Mouse (Mus musculus) heart, embryonic 10.5 days (tissue): Measurements from ENCODE around the gene Zfp553. TPM values are rescaled to one million over a fixed set of nuclear protein-coding genes. Genes with fewer than 3 reads are reported as not detected.

Experiments
- DNase-seq: peaks from one replicate; pipeline ENCODE4 v3.0.0-alpha.2; 2017; ENCODE audit warnings: low spot score
- H3K27ac ChIP-seq: fragments of 300-500 bp; sonication (generic); 2 replicates; pipeline ENCODE4 v1.5.1; 2016; ENCODE audit warnings: mild to moderate bottlenecking
- H3K27me3 ChIP-seq: fragments of 300-500 bp; sonication (generic); 2 replicates; pipeline ENCODE4 v1.6.1; 2016; ENCODE audit warnings: mild to moderate bottlenecking; ENCODE audit not compliant: poor library complexity, insufficient read depth, severe bottlenecking
- H3K36me3 ChIP-seq: fragments of 300-500 bp; sonication (generic); 2 replicates; pipeline ENCODE4 v1.6.1; 2016; ENCODE audit warnings: mild to moderate bottlenecking, moderate library complexity
- H3K4me1 ChIP-seq: fragments of 300-500 bp; sonication (generic); 2 replicates; pipeline ENCODE4 v1.6.1; 2016; ENCODE audit warnings: mild to moderate bottlenecking
- H3K4me3 ChIP-seq: fragments of 300-500 bp; sonication (generic); 2 replicates; pipeline ENCODE4 v1.5.1; 2016; ENCODE audit warnings: mild to moderate bottlenecking, moderate library complexity
- H3K9me3 ChIP-seq: fragments of 300-500 bp; sonication (generic); 2 replicates; pipeline ENCODE4 v1.6.1; 2016; ENCODE audit warnings: mild to moderate bottlenecking, moderate library complexity
- WGBS: fragments of 180-500 bp; shearing (Covaris S2); methylation state at CpG from one replicate; pipeline ENCODE4 v1.1.7; 2016; 5-methylcytosine and 5-hydroxymethylcytosine counted together
- polyA plus RNA-seq: library from polyadenylated mRNA; unstranded; fragments of >200 nt; fragmentation: Nextera tagmentation; extraction: Ambion mirVana; gene quantifications from 2 replicates; pipeline ENCODE4 v1.2.1, GENCODE M21; 2016

The Zfp553 gene
- 30.5 and 42.9 TPM in 2 replicates for polyA plus RNA-seq

- Histone ChIP-seq H3K27ac (peak within 1 kb of the TSS; percentile 98), H3K36me3 (peaks cover 59% of the 10 kb centered on the region), H3K27me3 (no peaks in the 10 kb centered on the region), H3K9me3 (no peaks in the 10 kb centered on the region), H3K4me3 (peak within 1 kb of the TSS; percentile 94), H3K4me1 (peaks cover 31% of the 10 kb centered on the region)
- 1% methylated on average over 64 of the region's 64 CpGs for WGBS
- DNase-seq, result peak; percentile 93
Observed at GRCm38 (mm10) chr7:127232622-127233367, at the start of gene Zfp553, which contains the start of gene Sept1. TSS of gene Zfp553 (plus strand) at chr7:127233061. TSS of gene Sept1 (minus strand) at chr7:127233130.

- DNase-seq, result no peak
- no peaks in the 10 kb centered on the region for H3K9me3 ChIP-seq
- H3K36me3 ChIP-seq, result no peaks in the 10 kb centered on the region
- WGBS, result 70% methylated on average over 8 of the region's 8 CpGs
- H3K4me3 ChIP-seq, result no peak overlapping the region
- H3K4me1 ChIP-seq, result peaks cover 3% of the 10 kb centered on the region; the same call in 1 of the 2 replicates
- no peaks in the 10 kb centered on the region for H3K27me3 ChIP-seq
- no peak overlapping the region for H3K27ac ChIP-seq
Observed at GRCm38 (mm10) chr7:127183345-127183744, 49.5 kb upstream of the Zfp553 start.

GRCm38 (mm10) chr7:127183828-127184227 lies 49.0 kb upstream of the Zfp553 start:
- H3K9me3 ChIP-seq, result no peaks in the 10 kb centered on the region
- no peaks in the 10 kb centered on the region for H3K27me3 ChIP-seq
- no peak for DNase-seq
- H3K4me3 ChIP-seq, result no peak overlapping the region
- H3K4me1 ChIP-seq, result peaks cover 7% of the 10 kb centered on the region; the same call in 1 of the 2 replicates
- WGBS, result 72% methylated on average over 6 of the region's 6 CpGs
- H3K36me3 ChIP-seq, result no peaks in the 10 kb centered on the region
- no peak overlapping the region for H3K27ac ChIP-seq

- 50% methylated on average over 1 of the region's 1 CpGs for WGBS
- no peak for DNase-seq
Observed at GRCm38 (mm10) chr7:127184720-127185119, 48.1 kb upstream of the Zfp553 start.

DNA sequence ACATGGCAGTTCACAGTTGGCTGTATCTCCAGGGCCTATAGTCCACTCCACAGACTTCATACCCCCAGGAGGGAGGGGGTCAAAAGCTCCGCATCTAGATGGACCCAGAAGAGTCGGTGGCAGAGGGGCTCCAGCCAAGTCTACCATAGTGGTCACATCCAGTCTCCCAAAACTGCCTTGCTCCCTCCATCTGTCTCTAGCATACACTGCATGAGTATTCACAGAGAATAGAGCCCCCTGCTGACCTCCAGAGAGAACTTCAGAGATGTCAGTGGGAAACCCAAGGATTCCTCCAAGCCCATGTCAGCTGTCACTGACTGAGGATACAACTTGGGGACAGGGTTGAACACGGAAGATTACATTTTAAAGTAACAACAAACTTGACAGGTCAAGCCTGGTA lies 47.3 kb upstream of the Zfp553 start:
- Histone ChIP-seq H3K36me3 (no peaks in the 10 kb centered on the region), H3K4me3 (no peak overlapping the region), H3K4me1 (peaks cover 7% of the 10 kb centered on the region; the same call in 1 of the 2 replicates), H3K9me3 (no peaks in the 10 kb centered on the region), H3K27me3 (no peaks in the 10 kb centered on the region), H3K27ac (no peak overlapping the region)
- 50% methylated on average over 3 of the region's 3 CpGs for WGBS
- DNase-seq, result no peak

More at GRCm38 (mm10) chr7:127184720-127185119, 48.1 kb upstream of the Zfp553 start:
- H3K9me3 ChIP-seq, result no peaks in the 10 kb centered on the region
- H3K4me3 ChIP-seq, result no peak overlapping the region
- H3K4me1 ChIP-seq, result peaks cover 7% of the 10 kb centered on the region; the same call in 1 of the 2 replicates
- H3K27me3 ChIP-seq, result no peaks in the 10 kb centered on the region
- H3K27ac ChIP-seq, result no peak overlapping the region
- no peaks in the 10 kb centered on the region for H3K36me3 ChIP-seq

DNA sequence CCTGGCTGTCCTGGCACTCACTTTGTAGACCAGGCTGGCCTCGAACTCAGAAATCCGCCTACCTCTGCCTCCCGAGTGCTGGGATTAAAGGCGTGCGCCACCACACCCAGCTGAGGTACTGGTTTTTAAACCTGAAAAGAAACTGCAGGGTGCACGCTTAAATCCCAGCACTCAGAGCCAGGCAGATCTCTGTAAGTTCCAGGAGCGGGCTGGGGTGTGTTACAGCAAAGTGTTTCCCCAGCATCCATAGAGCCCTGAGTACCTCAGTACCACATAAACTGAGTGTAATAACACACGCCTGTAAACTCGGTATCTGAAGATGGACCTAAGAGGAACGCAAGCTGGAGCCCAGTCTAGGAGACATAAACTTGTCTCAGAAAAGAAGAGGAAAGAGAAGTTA lies 45.5 kb upstream of the Zfp553 start:
- 62% methylated on average over 10 of the region's 10 CpGs for WGBS
- H3K4me3 ChIP-seq, result no peak overlapping the region

DNA sequence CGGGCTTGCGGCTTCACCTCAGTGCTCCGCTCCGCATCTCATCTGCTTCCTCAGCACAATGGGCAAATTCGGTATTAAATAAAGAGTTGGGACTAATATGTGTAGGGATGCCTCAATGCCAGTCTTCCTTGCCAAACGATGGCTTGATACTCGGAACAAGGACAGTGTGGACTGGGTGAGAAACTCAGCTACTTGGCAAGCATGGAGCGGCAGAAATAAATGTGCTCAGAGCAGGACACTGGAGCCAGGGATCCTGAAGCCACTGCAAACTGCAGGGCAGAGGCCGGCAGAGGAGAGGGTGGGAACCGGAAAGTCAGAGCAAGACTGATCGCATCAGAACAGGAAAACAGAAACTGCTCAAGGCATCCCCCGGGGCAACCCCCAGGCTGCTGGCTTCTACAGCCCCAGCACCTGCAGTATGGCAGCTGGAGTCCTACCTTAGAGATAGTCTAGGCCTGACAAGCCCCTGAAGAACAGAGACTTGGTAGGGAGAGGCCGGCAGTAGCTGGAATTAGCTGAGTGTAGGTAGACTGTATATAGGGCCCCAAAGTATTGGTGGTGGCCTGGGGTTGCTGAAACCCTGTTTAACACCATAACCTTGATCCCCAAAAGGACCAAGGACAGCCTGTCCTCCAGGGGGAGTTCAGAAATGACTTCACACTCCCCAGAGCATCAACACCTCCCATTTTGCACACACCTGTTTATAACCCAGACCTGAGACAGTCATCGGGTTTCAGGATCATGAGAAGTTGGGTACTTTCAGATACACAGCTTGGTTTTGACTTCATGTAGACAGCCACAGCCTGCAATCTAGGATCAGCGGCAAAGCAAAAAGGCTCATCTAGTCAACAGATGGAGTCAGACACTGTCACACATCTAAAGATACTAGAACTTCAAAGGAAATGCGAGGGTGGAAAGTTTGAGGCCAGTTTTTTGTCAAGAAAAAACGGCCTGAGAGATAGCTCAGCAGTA lies 44.3 kb upstream of the Zfp553 start:
- no peaks in the 10 kb centered on the region for H3K9me3 ChIP-seq
- H3K4me3 ChIP-seq, result no peak overlapping the region
- H3K27me3 ChIP-seq, result no peaks in the 10 kb centered on the region
- 72% methylated on average over 17 of the region's 17 CpGs for WGBS
- no peak overlapping the region for H3K27ac ChIP-seq
- peaks cover 26% of the 10 kb centered on the region for H3K36me3 ChIP-seq
- H3K4me1 ChIP-seq, result peaks cover 7% of the 10 kb centered on the region; the same call in 1 of the 2 replicates
- DNase-seq, result no peak

More for the DNA sequence above, 45.5 kb upstream of the Zfp553 start:
- DNase-seq, result no peak
- peaks cover 7% of the 10 kb centered on the region; the same call in 1 of the 2 replicates for H3K4me1 ChIP-seq
- H3K27ac ChIP-seq, result no peak overlapping the region
- H3K27me3 ChIP-seq, result no peaks in the 10 kb centered on the region
- no peaks in the 10 kb centered on the region for H3K9me3 ChIP-seq
- peaks cover 13% of the 10 kb centered on the region for H3K36me3 ChIP-seq

DNA sequence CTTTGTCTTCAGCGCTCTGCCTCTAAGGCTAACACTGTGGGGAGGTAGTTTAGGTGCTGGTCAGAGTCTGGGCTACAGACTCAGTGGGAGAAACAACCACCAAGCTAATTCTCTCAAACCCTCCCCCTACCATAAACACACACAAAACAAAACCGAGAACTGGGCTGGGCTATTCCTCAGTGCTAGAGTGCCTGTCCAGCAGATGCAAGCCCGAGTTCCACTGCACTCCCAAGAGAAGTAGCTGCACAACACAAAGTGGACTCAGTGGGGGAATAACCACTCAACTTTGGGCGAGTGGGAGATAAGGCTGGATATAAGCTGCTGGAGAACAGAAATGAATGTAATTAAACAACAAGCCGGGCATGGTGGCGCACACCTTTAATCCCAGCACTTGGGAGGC lies 42.2 kb upstream of the Zfp553 start:
- peaks cover 37% of the 10 kb centered on the region for H3K36me3 ChIP-seq
- 79% methylated on average over 6 of the region's 6 CpGs for WGBS
- no peak for DNase-seq
- no peaks in the 10 kb centered on the region for H3K27me3 ChIP-seq
- peaks cover 23% of the 10 kb centered on the region for H3K4me1 ChIP-seq
- H3K27ac ChIP-seq, result no peak overlapping the region
- no peak overlapping the region for H3K4me3 ChIP-seq
- H3K9me3 ChIP-seq, result no peaks in the 10 kb centered on the region

DNA sequence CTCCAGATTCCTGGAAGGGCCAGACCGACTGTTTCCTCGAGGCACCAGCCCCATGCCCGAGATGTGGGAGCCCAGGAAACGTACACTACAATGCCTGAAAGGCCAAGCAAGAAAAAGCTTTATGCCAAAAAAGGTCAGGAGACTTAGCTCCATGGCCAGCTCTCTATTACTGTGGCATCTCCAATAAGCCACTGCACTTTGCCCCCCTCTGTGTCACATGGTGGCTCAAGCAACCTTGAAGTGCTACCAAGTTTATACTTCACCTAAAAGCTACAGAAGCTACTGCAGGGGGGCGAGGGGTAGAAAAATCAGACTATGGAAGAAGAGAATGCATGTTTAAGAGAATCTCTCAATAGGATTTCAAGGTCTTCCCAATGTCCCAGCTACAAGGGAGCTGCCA lies 39.9 kb upstream of the Zfp553 start:
- peaks cover 50% of the 10 kb centered on the region for H3K36me3 ChIP-seq
- H3K27me3 ChIP-seq, result no peaks in the 10 kb centered on the region
- 96% methylated on average over 5 of the region's 5 CpGs for WGBS

DNA sequence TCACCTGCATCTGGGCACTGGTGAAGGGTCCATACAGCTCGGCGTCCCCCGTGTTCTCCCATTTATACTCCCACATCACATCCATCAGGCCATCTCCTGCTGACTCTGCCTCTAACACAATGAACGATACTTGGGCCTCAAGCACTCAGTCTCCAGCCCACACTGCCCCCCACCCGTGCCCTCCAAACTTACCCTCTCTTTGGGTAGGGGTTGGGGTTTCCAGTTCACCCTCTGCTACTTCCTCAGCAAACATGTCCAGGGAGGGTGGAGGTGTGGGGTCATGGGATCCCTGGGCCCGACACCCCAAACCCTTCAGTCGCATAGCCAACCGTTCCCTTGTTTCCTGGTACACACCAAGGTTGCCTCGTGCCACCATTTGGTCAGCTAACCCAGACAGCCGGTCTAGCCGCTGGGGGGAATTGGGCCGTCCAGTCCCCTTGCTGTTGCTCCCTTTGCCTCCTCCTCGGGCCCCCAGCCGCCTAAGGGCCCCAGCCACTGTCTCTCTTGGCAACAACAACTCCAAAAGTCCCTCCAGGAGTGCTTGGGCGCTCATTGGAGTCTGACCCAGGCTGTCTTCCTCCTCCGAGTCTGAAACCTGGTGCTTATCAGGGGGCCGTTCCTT lies 38.7 kb upstream of the Zfp553 start:
- H3K4me1 ChIP-seq, result peaks cover 26% of the 10 kb centered on the region
- peaks cover 61% of the 10 kb centered on the region for H3K36me3 ChIP-seq
- WGBS, result 92% methylated on average over 17 of the region's 17 CpGs
- H3K27me3 ChIP-seq, result no peaks in the 10 kb centered on the region
- no peak overlapping the region; the same call in 1 of the 2 replicates for H3K27ac ChIP-seq
- H3K4me3 ChIP-seq, result peak overlapping the region; percentile 87
- no peaks in the 10 kb centered on the region for H3K9me3 ChIP-seq
- no peak for DNase-seq

More for the DNA sequence above, 39.9 kb upstream of the Zfp553 start:
- no peak for DNase-seq
- H3K27ac ChIP-seq, result no peak overlapping the region
- peaks cover 33% of the 10 kb centered on the region for H3K4me1 ChIP-seq
- no peak overlapping the region for H3K4me3 ChIP-seq
- H3K9me3 ChIP-seq, result no peaks in the 10 kb centered on the region

DNA sequence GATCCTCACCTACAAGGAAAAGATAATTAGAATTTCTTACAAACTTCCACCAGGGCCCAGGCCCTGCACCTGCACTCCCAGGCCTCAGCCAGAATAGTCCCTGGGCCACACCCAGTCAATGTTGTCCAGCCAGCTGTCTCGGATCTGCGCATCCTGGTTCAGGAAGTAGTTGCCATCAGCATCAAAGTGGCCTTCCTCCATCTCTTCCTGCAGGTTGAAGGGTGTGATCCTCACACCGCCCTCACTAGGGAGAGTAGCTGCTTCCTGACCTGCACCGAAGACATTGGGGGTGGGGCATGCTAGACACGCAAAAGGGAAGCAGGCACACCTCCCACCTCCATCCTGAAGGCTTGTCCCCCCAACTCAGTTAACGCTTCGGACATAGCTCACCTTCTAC lies 38.2 kb upstream of the Zfp553 start:
- peak overlapping the region; percentile 94 for H3K27ac ChIP-seq
- WGBS, result 75% methylated on average over 7 of the region's 7 CpGs
- H3K36me3 ChIP-seq, result peaks cover 66% of the 10 kb centered on the region

GRCm38 (mm10) chr7:127195544-127196295 lies 37.1 kb upstream of the Zfp553 start, which contains the start of gene Cd2bp2:
TSS of gene Cd2bp2 (minus strand) at chr7:127196050.
- Histone ChIP-seq H3K36me3 (peaks cover 77% of the 10 kb centered on the region), H3K27ac (peak within 1 kb of the TSS; percentile 94), H3K4me1 (peaks cover 26% of the 10 kb centered on the region), H3K27me3 (no peaks in the 10 kb centered on the region), H3K9me3 (no peaks in the 10 kb centered on the region), H3K4me3 (peak within 1 kb of the TSS; percentile 87)
- under 1% methylated on average over 51 of the region's 51 CpGs for WGBS
- DNase-seq, result peak; percentile 99

More for the DNA sequence above, 38.2 kb upstream of the Zfp553 start:
- H3K27me3 ChIP-seq, result no peaks in the 10 kb centered on the region
- H3K9me3 ChIP-seq, result no peaks in the 10 kb centered on the region
- no peak for DNase-seq
- H3K4me3 ChIP-seq, result peak overlapping the region; percentile 87
- H3K4me1 ChIP-seq, result peaks cover 26% of the 10 kb centered on the region
